Mouse (Mus musculus): ENCODE measurements at regions not wholly inside any gene's neighbourhood (a gene's known extent, or its start where the extent isn't known, plus 50 kb on each side); places are given as distances from the start of the nearest gene placed in this dataset.

- no peak for ATAC-seq (ENCODE audit: low FRiP score)
- Histone ChIP-seq H3K36me3 (replicated peaks) (no peaks in the 10 kb centered on the region), H3K9me3 (0 out of 2 replicates have a peak, but pooled peaks cover 15% of the 10 kb centered on the region), H3K4me1 (no peaks in the 10 kb centered on the region), H3K27me3 (no peaks in the 10 kb centered on the region), H3K9ac (no peak overlapping the region), H3K4me2 (no peak overlapping the region), H3K27ac (no peak overlapping the region), H3K4me3 (replicated peaks) (no peak overlapping the region)
- 93% methylated on average over 2 of the region's 2 CpGs for WGBS
These were observed 55.3 kb upstream of the Spaca1 start for GRCm38 (mm10) chr4:34105251-34105650.

- ATAC-seq (ENCODE audit: low FRiP score), result no peak
- Histone ChIP-seq H3K4me2 (no peak overlapping the region), H3K27ac (no peak overlapping the region), H3K9ac (no peak overlapping the region), H3K27me3 (no peaks in the 10 kb centered on the region), H3K4me1 (no peaks in the 10 kb centered on the region), H3K36me3 (replicated peaks) (no peaks in the 10 kb centered on the region), H3K9me3 (no peaks in the 10 kb centered on the region), H3K4me3 (replicated peaks) (no peak overlapping the region)
- 79% methylated on average over 6 of the region's 6 CpGs for WGBS
These were observed 64.3 kb upstream of the Spaca1 start for GRCm38 (mm10) chr4:34114323-34114722.

DNA sequence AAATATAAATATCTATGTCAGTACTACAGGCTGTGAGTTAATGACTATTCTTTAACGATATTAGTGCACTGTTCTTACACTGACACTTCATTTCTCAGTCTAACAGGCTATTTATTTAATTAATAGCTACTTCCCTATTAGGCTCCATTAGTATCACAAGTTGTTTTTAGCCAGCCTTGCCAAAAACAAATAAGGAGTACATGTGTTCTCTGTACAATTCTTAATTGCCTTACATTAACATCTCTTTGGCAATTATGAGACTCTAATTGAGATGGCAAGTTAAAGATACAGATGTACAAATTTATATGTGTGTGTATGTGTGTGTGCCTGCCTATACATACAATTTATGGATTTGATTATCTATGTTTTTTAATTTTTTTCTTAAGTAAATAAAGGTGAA is 67.1 kb upstream of the Spaca1 start:
- H3K9ac ChIP-seq, result no peak overlapping the region
- H3K9me3 ChIP-seq, result no peaks in the 10 kb centered on the region
- no peak overlapping the region for H3K4me2 ChIP-seq
- H3K27ac ChIP-seq, result no peak overlapping the region
- ATAC-seq (ENCODE audit: low FRiP score), result no peak
- H3K36me3 ChIP-seq (replicated peaks), result no peaks in the 10 kb centered on the region
- H3K27me3 ChIP-seq, result no peaks in the 10 kb centered on the region
- 65% methylated on average over 1 of the region's 1 CpGs for WGBS
- no peaks in the 10 kb centered on the region for H3K4me1 ChIP-seq
- no peak overlapping the region for H3K4me3 ChIP-seq (replicated peaks)

GRCm38 (mm10) chr4:34122959-34123520 is 73.0 kb upstream of the Spaca1 start:
- 80% methylated on average over 9 of the region's 9 CpGs for WGBS
- no peak overlapping the region for H3K9ac ChIP-seq
- H3K27me3 ChIP-seq, result no peaks in the 10 kb centered on the region
- H3K4me3 ChIP-seq (replicated peaks), result no peak overlapping the region
- H3K27ac ChIP-seq, result no peak overlapping the region
- no peak for ATAC-seq (ENCODE audit: low FRiP score)
- H3K9me3 ChIP-seq, result no peaks in the 10 kb centered on the region
- H3K4me2 ChIP-seq, result no peak overlapping the region
- no peaks in the 10 kb centered on the region for H3K36me3 ChIP-seq (replicated peaks)
- no peaks in the 10 kb centered on the region for H3K4me1 ChIP-seq

- Histone ChIP-seq H3K27me3 (no peaks in the 10 kb centered on the region), H3K9me3 (no peaks in the 10 kb centered on the region), H3K9ac (no peak overlapping the region), H3K4me1 (no peaks in the 10 kb centered on the region), H3K4me2 (no peak overlapping the region), H3K27ac (no peak overlapping the region), H3K36me3 (replicated peaks) (no peaks in the 10 kb centered on the region), H3K4me3 (replicated peaks) (no peak overlapping the region)
- ATAC-seq (ENCODE audit: low FRiP score), result no peak
- WGBS, result 70% methylated on average over 4 of the region's 4 CpGs
These were observed 78.2 kb upstream of the Spaca1 start for GRCm38 (mm10) chr4:34128224-34128623.

DNA sequence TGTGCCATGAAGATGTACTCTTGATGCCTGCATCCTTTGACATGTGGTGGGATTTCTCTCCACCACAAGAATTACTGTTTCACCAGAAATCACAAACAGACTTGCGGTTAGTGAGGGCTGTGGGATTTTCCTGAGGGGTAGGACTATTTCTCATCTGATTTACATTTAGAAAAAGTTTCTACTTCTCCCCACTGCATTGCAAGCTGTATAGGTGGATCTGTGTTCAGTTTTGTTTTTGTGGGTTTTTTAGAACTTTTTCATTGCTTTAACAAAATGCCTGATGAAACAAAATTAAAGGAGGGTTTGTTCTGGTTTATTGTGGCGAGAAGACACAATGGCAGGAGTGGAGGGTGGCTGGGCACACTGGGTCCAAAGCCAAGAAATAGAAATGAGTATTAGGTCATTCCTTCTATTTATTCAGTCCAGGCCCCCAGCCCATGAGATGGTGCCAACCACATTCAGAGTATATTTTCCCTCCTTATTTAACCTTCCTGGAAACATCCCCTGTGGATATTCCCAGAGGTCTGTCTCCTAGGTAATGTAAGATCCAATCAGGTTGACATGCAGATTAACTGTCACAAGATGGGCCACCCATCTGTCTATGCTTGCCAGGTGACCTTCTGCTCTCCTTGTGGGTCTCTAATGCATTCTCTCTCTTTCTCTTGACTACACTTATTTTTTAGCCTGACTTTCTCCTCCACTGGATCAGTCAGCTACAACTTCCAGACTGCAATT is 96.3 kb upstream of the Spaca1 start:
- no peaks in the 10 kb centered on the region for H3K4me1 ChIP-seq
- H3K36me3 ChIP-seq (replicated peaks), result no peaks in the 10 kb centered on the region
- no peak overlapping the region for H3K27ac ChIP-seq
- no peak overlapping the region for H3K4me2 ChIP-seq
- no peak overlapping the region for H3K9ac ChIP-seq
- ATAC-seq (ENCODE audit: low FRiP score), result no peak
- WGBS, result 87% methylated on average over 2 of the region's 2 CpGs
- no peaks in the 10 kb centered on the region for H3K9me3 ChIP-seq
- H3K4me3 ChIP-seq (replicated peaks), result no peak overlapping the region
- no peaks in the 10 kb centered on the region for H3K27me3 ChIP-seq

DNA sequence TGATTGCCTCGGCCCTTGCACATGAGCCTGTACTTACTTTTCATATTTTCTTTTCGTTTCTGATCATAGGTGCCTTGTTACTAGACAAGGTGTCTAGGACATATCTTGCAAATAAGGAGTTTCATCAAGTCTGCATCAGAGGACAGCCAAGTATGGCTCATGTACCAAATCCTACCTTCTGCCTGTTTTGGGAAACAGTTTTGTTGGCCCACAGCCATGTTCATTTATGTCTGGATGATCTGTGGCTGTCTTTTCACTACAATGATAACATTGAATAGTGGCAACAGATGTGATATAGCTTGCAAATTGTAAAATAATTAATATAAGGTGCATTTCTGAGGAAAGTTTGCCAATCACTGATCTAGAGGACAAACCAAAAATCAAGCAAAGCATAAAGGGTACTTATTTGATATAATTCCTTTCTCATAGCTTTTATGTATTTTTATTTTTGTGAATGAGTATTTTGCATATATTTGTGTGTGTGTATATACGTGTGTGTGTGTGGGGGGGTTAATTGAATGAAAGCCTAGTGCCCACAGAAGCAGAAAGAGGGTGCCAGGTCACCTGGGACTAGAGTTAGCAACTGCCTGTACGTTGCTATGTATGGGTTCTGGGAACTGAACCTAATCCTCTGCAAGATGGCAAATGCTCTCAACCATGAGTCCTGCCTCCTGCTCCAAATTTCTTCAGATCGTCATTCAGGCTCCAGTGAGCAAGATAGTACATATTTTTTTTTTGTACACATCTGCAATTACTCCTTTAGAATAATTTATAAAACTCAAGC is 99.2 kb upstream of the Spaca1 start:
- Histone ChIP-seq H3K4me3 (replicated peaks) (no peak overlapping the region), H3K4me1 (no peaks in the 10 kb centered on the region), H3K4me2 (no peak overlapping the region), H3K9ac (no peak overlapping the region), H3K36me3 (replicated peaks) (no peaks in the 10 kb centered on the region), H3K9me3 (no peaks in the 10 kb centered on the region), H3K27me3 (no peaks in the 10 kb centered on the region), H3K27ac (no peak overlapping the region)
- WGBS, result 79% methylated on average over 5 of the region's 5 CpGs
- no peak for ATAC-seq (ENCODE audit: low FRiP score)

GRCm38 (mm10) chr4:34151605-34152347 is 101.8 kb upstream of the Spaca1 start:
- no peak overlapping the region for H3K9ac ChIP-seq
- no peak overlapping the region for H3K4me3 ChIP-seq (replicated peaks)
- no peaks in the 10 kb centered on the region for H3K27me3 ChIP-seq
- H3K27ac ChIP-seq, result no peak overlapping the region
- H3K9me3 ChIP-seq, result no peaks in the 10 kb centered on the region
- no peaks in the 10 kb centered on the region for H3K4me1 ChIP-seq
- WGBS, result 80% methylated on average over 10 of the region's 10 CpGs
- no peaks in the 10 kb centered on the region for H3K36me3 ChIP-seq (replicated peaks)
- no peak for ATAC-seq (ENCODE audit: low FRiP score)
- no peak overlapping the region for H3K4me2 ChIP-seq

GRCm38 (mm10) chr4:34155501-34155900 is 105.5 kb upstream of the Spaca1 start:
- H3K4me2 ChIP-seq, result no peak overlapping the region
- H3K9me3 ChIP-seq, result no peaks in the 10 kb centered on the region
- no peaks in the 10 kb centered on the region for H3K4me1 ChIP-seq
- no peaks in the 10 kb centered on the region for H3K27me3 ChIP-seq
- H3K9ac ChIP-seq, result no peak overlapping the region
- no peak for ATAC-seq (ENCODE audit: low FRiP score)
- H3K36me3 ChIP-seq (replicated peaks), result no peaks in the 10 kb centered on the region
- H3K4me3 ChIP-seq (replicated peaks), result no peak overlapping the region
- no peak overlapping the region for H3K27ac ChIP-seq
- 86% methylated on average over 6 of the region's 6 CpGs for WGBS

GRCm38 (mm10) chr4:34157818-34158511 is 108.0 kb upstream of the Spaca1 start:
- no peak overlapping the region for H3K4me2 ChIP-seq
- H3K27me3 ChIP-seq, result no peaks in the 10 kb centered on the region
- 85% methylated on average over 6 of the region's 6 CpGs for WGBS
- H3K36me3 ChIP-seq (replicated peaks), result no peaks in the 10 kb centered on the region
- H3K4me3 ChIP-seq (replicated peaks), result no peak overlapping the region
- no peaks in the 10 kb centered on the region for H3K9me3 ChIP-seq
- H3K27ac ChIP-seq, result no peak overlapping the region
- no peak overlapping the region for H3K9ac ChIP-seq
- no peak for ATAC-seq (ENCODE audit: low FRiP score)
- no peaks in the 10 kb centered on the region for H3K4me1 ChIP-seq

GRCm38 (mm10) chr4:34171265-34171862 is 121.4 kb upstream of the Spaca1 start:
- no peak for ATAC-seq (ENCODE audit: low FRiP score)
- no peaks in the 10 kb centered on the region for H3K36me3 ChIP-seq (replicated peaks)
- H3K9ac ChIP-seq, result no peak overlapping the region
- H3K27ac ChIP-seq, result no peak overlapping the region
- H3K4me2 ChIP-seq, result no peak overlapping the region
- no peaks in the 10 kb centered on the region for H3K27me3 ChIP-seq
- WGBS, result 66% methylated on average over 4 of the region's 4 CpGs
- no peak overlapping the region for H3K4me3 ChIP-seq (replicated peaks)
- H3K9me3 ChIP-seq, result no peaks in the 10 kb centered on the region
- H3K4me1 ChIP-seq, result no peaks in the 10 kb centered on the region
